ENCODE assay signal across 16 mouse cellular contexts in the genomic region with DNA sequence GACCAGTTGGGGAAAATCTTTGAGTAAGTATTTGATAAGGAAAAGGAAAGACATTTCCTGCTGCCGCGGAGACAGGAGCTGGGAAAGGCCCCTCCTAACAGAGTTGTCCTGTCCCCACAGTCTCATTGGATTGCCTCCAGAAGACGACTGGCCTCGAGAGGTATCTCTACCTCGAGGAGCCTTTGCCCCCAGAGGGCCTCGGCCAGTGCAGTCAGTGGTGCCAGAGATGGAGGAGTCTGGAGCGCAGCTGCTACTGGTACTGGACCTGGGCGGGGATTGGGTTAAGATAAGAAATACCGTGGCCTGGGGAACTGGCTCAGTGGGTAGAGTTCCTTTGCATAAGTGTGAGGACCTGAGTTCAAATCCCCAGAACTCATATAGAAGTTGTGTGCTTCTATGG. TPM values are rescaled to one million over a fixed set of nuclear protein-coding genes. Genes with fewer than 3 reads are reported as not detected.
A peak's percentile ranks its signal among the peaks of the same experiment; 100 is the strongest.
DNase-seq lines count a peak whose midpoint lies in the region; ATAC-seq lines count a peak whose summit lies in the region.
"Had no signal": no experiment of that assay in that cellular context is flagged by ENCODE, and none has a peak within 500 bp of the region (broad histone marks: within the 10 kb centered on the region; RNA-seq: fewer than 3 reads in every experiment).

No protein-coding gene starts in this region.

- H3K4me2 ChIP-seq in forebrain, embryonic 12.5 days, result no peak overlapping the region
- H3K4me2 ChIP-seq in hindbrain, embryonic 13.5 days, result no peak overlapping the region
- H3K4me2 ChIP-seq in neural tube, embryonic 13.5 days, result no peak overlapping the region; the same call in 1 of the 2 replicates
- H3K4me2 ChIP-seq in neural tube, embryonic 15.5 days, result no peak overlapping the region

- H3K4me3 ChIP-seq in forebrain, embryonic 10.5 days, result peak overlapping the region; percentile 25; the same call in 1 of the 2 replicates
- no peak overlapping the region for H3K4me3 ChIP-seq in forebrain, embryonic 12.5 days (replicated peaks)
- peak overlapping the region; percentile 69 for H3K4me3 ChIP-seq in hindbrain, embryonic 13.5 days
- no peak overlapping the region; the same call in 1 of the 2 replicates for H3K4me3 ChIP-seq in hindbrain, embryonic 10.5 days
- 0 out of 2 replicates have a peak overlapping the region, but pooled peaks have one; percentile 16 for H3K4me3 ChIP-seq in neural tube, embryonic 13.5 days
- no peak overlapping the region for H3K4me3 ChIP-seq in neural tube, embryonic 15.5 days (replicated peaks)

- no peaks in the 10 kb centered on the region for H3K9me3 ChIP-seq in forebrain, embryonic 10.5 days
- no peaks in the 10 kb centered on the region for H3K9me3 ChIP-seq in forebrain, embryonic 12.5 days
- H3K9me3 ChIP-seq in hindbrain, embryonic 13.5 days, result no peaks in the 10 kb centered on the region
- no peaks in the 10 kb centered on the region for H3K9me3 ChIP-seq in hindbrain, embryonic 10.5 days
- H3K9me3 ChIP-seq in neural tube, embryonic 13.5 days, result no peaks in the 10 kb centered on the region
- no peaks in the 10 kb centered on the region for H3K9me3 ChIP-seq in neural tube, embryonic 15.5 days (replicated peaks)
- H3K9me3 ChIP-seq: forebrain, embryonic 13.5 days; kidney, embryonic 15.5 days had no signal

- H3K36me3 ChIP-seq in forebrain, embryonic 10.5 days (replicated peaks), result peaks cover 48% of the 10 kb centered on the region
- peaks cover 42% of the 10 kb centered on the region for H3K36me3 ChIP-seq in forebrain, embryonic 12.5 days (replicated peaks)
- H3K36me3 ChIP-seq in hindbrain, embryonic 13.5 days, result peaks cover 40% of the 10 kb centered on the region
- H3K36me3 ChIP-seq in hindbrain, embryonic 10.5 days, result peaks cover 47% of the 10 kb centered on the region
- H3K36me3 ChIP-seq in neural tube, embryonic 13.5 days, result peaks cover 41% of the 10 kb centered on the region
- peaks cover 44% of the 10 kb centered on the region for H3K36me3 ChIP-seq in neural tube, embryonic 15.5 days

- peaks cover 11% of the 10 kb centered on the region for H3K27me3 ChIP-seq in forebrain, embryonic 10.5 days (ENCODE audit: poor library complexity, severe bottlenecking)
- no peaks in the 10 kb centered on the region for H3K27me3 ChIP-seq in forebrain, embryonic 12.5 days
- no peaks in the 10 kb centered on the region for H3K27me3 ChIP-seq in hindbrain, embryonic 13.5 days
- peaks cover 12% of the 10 kb centered on the region; the same call in 1 of the 2 replicates for H3K27me3 ChIP-seq in hindbrain, embryonic 10.5 days (ENCODE audit: insufficient read depth, poor library complexity, severe bottlenecking)
- no peaks in the 10 kb centered on the region for H3K27me3 ChIP-seq in neural tube, embryonic 13.5 days
- no peaks in the 10 kb centered on the region for H3K27me3 ChIP-seq in neural tube, embryonic 15.5 days (replicated peaks)
- H3K27me3 ChIP-seq: forebrain, embryonic 13.5 days; Patski had no signal

- H3K27ac ChIP-seq in forebrain, embryonic 10.5 days, result no peak overlapping the region
- H3K27ac ChIP-seq in forebrain, embryonic 12.5 days, result no peak overlapping the region
- H3K27ac ChIP-seq in hindbrain, embryonic 13.5 days, result no peak overlapping the region; the same call in 1 of the 2 replicates
- no peak overlapping the region for H3K27ac ChIP-seq in hindbrain, embryonic 10.5 days
- H3K27ac ChIP-seq in neural tube, embryonic 13.5 days (replicated peaks), result no peak overlapping the region
- no peak overlapping the region for H3K27ac ChIP-seq in neural tube, embryonic 15.5 days (replicated peaks)
- H3K27ac ChIP-seq: kidney, embryonic 15.5 days had no signal

- no peak for ATAC-seq in forebrain, embryonic 12.5 days (ENCODE audit: low FRiP score)
- no peak for ATAC-seq in hindbrain, embryonic 13.5 days (ENCODE audit: low FRiP score)
- ATAC-seq in neural tube, embryonic 13.5 days (ENCODE audit: low read depth), result no peak
- ATAC-seq in neural tube, embryonic 15.5 days (ENCODE audit: low FRiP score), result no peak
- ATAC-seq: activated CD4-positive, CD25-positive, alpha-beta regulatory T cell, adult 4 months; forebrain, embryonic 13.5 days; lung, postnatal 0 days; Patski had no signal

- 91% methylated on average over 9 of the region's 9 CpGs for WGBS in forebrain, embryonic 10.5 days
- WGBS in forebrain, embryonic 12.5 days, result 88% methylated on average over 9 of the region's 9 CpGs
- WGBS in hindbrain, embryonic 13.5 days, result 90% methylated on average over 9 of the region's 9 CpGs
- WGBS in hindbrain, embryonic 10.5 days, result 91% methylated on average over 9 of the region's 9 CpGs
- 91% methylated on average over 9 of the region's 9 CpGs for WGBS in neural tube, embryonic 13.5 days
- 91% methylated on average over 9 of the region's 9 CpGs for WGBS in neural tube, embryonic 15.5 days

- no peak for DNase-seq in forebrain, embryonic 10.5 days (ENCODE audit: extremely low spot score, low spot score)
- no peak for DNase-seq in hindbrain, embryonic 10.5 days (ENCODE audit: low spot score)
- DNase-seq in ovary, postnatal 10 days (ENCODE audit: low spot score), result no peak
- no peak for DNase-seq in thymus, adult 18-20 months
- DNase-seq: adrenal gland, postnatal 25 days; cerebellum, postnatal 10 days; embryo, embryonic 11 days had no signal

- H3K9ac ChIP-seq in forebrain, embryonic 12.5 days, result no peak overlapping the region
- H3K9ac ChIP-seq in hindbrain, embryonic 13.5 days, result no peak overlapping the region
- no peak overlapping the region for H3K9ac ChIP-seq in neural tube, embryonic 13.5 days
- no peak overlapping the region for H3K9ac ChIP-seq in neural tube, embryonic 15.5 days (replicated peaks)
- H3K9ac ChIP-seq: forebrain, embryonic 13.5 days had no signal

- H3K4me1 ChIP-seq in forebrain, embryonic 10.5 days, result peaks cover 70% of the 10 kb centered on the region
- peaks cover 56% of the 10 kb centered on the region for H3K4me1 ChIP-seq in forebrain, embryonic 12.5 days
- H3K4me1 ChIP-seq in hindbrain, embryonic 13.5 days (replicated peaks), result peaks cover 63% of the 10 kb centered on the region
- peaks cover 60% of the 10 kb centered on the region for H3K4me1 ChIP-seq in hindbrain, embryonic 10.5 days (replicated peaks)
- H3K4me1 ChIP-seq in neural tube, embryonic 13.5 days (replicated peaks), result peaks cover 66% of the 10 kb centered on the region
- H3K4me1 ChIP-seq in neural tube, embryonic 15.5 days, result peaks cover 58% of the 10 kb centered on the region

RNA-seq across cellular contexts. Expression of gene Cdk4, which starts 2.6 kb away (rescaled TPM):
- 3,005 and 3,066 TPM in 2 replicates for polyA plus RNA-seq in forebrain, embryonic 10.5 days (2016; fragmentation: Nextera tagmentation; extraction: Ambion mirVana)
- polyA plus RNA-seq in forebrain, embryonic 12.5 days (2016; fragmentation: Nextera tagmentation; extraction: Ambion mirVana), result 2,431 and 2,450 TPM in 2 replicates
- 1,183 and 1,237 TPM in 2 replicates for polyA plus RNA-seq in hindbrain, embryonic 13.5 days (2015; fragmentation: Nextera tagmentation; extraction: Ambion mirVana)
- 2,665 and 2,802 TPM in 2 replicates for polyA plus RNA-seq in hindbrain, embryonic 10.5 days (2016; fragmentation: Nextera tagmentation; extraction: Ambion mirVana)
- 1,139 and 1,291 TPM in 2 replicates for polyA plus RNA-seq in neural tube, embryonic 13.5 days (2015; fragmentation: Nextera tagmentation; extraction: Ambion mirVana)
- polyA plus RNA-seq in neural tube, embryonic 15.5 days (2015; fragmentation: Nextera tagmentation; extraction: Ambion mirVana), result 551 and 796 TPM in 2 replicates

RNA-seq across cellular contexts. Expression of gene Tspan31, which starts 4.1 kb away (rescaled TPM):
- polyA plus RNA-seq in forebrain, embryonic 10.5 days (2016; fragmentation: Nextera tagmentation; extraction: Ambion mirVana), result 188 and 190 TPM in 2 replicates
- polyA plus RNA-seq in forebrain, embryonic 12.5 days (2016; fragmentation: Nextera tagmentation; extraction: Ambion mirVana), result 139 and 158 TPM in 2 replicates
- 122 and 129 TPM in 2 replicates for polyA plus RNA-seq in hindbrain, embryonic 13.5 days (2015; fragmentation: Nextera tagmentation; extraction: Ambion mirVana)
- 177 and 187 TPM in 2 replicates for polyA plus RNA-seq in hindbrain, embryonic 10.5 days (2016; fragmentation: Nextera tagmentation; extraction: Ambion mirVana)
- polyA plus RNA-seq in neural tube, embryonic 13.5 days (2015; fragmentation: Nextera tagmentation; extraction: Ambion mirVana), result 125 and 136 TPM in 2 replicates
- polyA plus RNA-seq in neural tube, embryonic 15.5 days (2015; fragmentation: Nextera tagmentation; extraction: Ambion mirVana), result 108 and 123 TPM in 2 replicates

RNA-seq across cellular contexts. Expression of gene March9, which starts 6.0 kb away (rescaled TPM):
- 1.1 and 1.2 TPM in 2 replicates for polyA plus RNA-seq in forebrain, embryonic 10.5 days (2016; fragmentation: Nextera tagmentation; extraction: Ambion mirVana)
- polyA plus RNA-seq in forebrain, embryonic 12.5 days (2016; fragmentation: Nextera tagmentation; extraction: Ambion mirVana), result 3.9 and 4.2 TPM in 2 replicates
- polyA plus RNA-seq in hindbrain, embryonic 13.5 days (2015; fragmentation: Nextera tagmentation; extraction: Ambion mirVana), result 5.8 and 5.9 TPM in 2 replicates
- polyA plus RNA-seq in hindbrain, embryonic 10.5 days (2016; fragmentation: Nextera tagmentation; extraction: Ambion mirVana), result 1.2 and 1.6 TPM in 2 replicates
- polyA plus RNA-seq in neural tube, embryonic 13.5 days (2015; fragmentation: Nextera tagmentation; extraction: Ambion mirVana), result 5.4 and 6.3 TPM in 2 replicates
- 5.9 and 7.4 TPM in 2 replicates for polyA plus RNA-seq in neural tube, embryonic 15.5 days (2015; fragmentation: Nextera tagmentation; extraction: Ambion mirVana)

RNA-seq across cellular contexts. Expression of gene Agap2, which starts 9.1 kb away (rescaled TPM):
- polyA plus RNA-seq in forebrain, embryonic 10.5 days (2016; fragmentation: Nextera tagmentation; extraction: Ambion mirVana), result 0.10 and 0.23 TPM in 2 replicates
- 0.73 and 1.1 TPM in 2 replicates for polyA plus RNA-seq in forebrain, embryonic 12.5 days (2016; fragmentation: Nextera tagmentation; extraction: Ambion mirVana)
- 3.0 and 3.1 TPM in 2 replicates for polyA plus RNA-seq in hindbrain, embryonic 13.5 days (2015; fragmentation: Nextera tagmentation; extraction: Ambion mirVana)
- polyA plus RNA-seq in hindbrain, embryonic 10.5 days (2016; fragmentation: Nextera tagmentation; extraction: Ambion mirVana), result 0.12 and 0.33 TPM in 2 replicates
- 1.9 and 2.3 TPM in 2 replicates for polyA plus RNA-seq in neural tube, embryonic 13.5 days (2015; fragmentation: Nextera tagmentation; extraction: Ambion mirVana)
- polyA plus RNA-seq in neural tube, embryonic 15.5 days (2015; fragmentation: Nextera tagmentation; extraction: Ambion mirVana), result 4.6 and 5.3 TPM in 2 replicates

RNA-seq across cellular contexts. Expression of gene Cyp27b1, which starts 17.9 kb away (rescaled TPM):
- polyA plus RNA-seq in forebrain, embryonic 10.5 days (2016; fragmentation: Nextera tagmentation; extraction: Ambion mirVana), result 0.11 and 0.16 TPM in 2 replicates
- 0.10 and 0.28 TPM in 2 replicates for polyA plus RNA-seq in forebrain, embryonic 12.5 days (2016; fragmentation: Nextera tagmentation; extraction: Ambion mirVana)
- polyA plus RNA-seq in hindbrain, embryonic 13.5 days (2015; fragmentation: Nextera tagmentation; extraction: Ambion mirVana), result 0.23 and 0.27 TPM in 2 replicates
- 0.06 and 0.34 TPM in 2 replicates for polyA plus RNA-seq in hindbrain, embryonic 10.5 days (2016; fragmentation: Nextera tagmentation; extraction: Ambion mirVana)
- polyA plus RNA-seq in neural tube, embryonic 13.5 days (2015; fragmentation: Nextera tagmentation; extraction: Ambion mirVana), result 0.12 and 0.28 TPM in 2 replicates
- 0.11 and 0.14 TPM in 2 replicates for polyA plus RNA-seq in neural tube, embryonic 15.5 days (2015; fragmentation: Nextera tagmentation; extraction: Ambion mirVana)
- polyA plus RNA-seq: activated CD4-positive, CD25-positive, alpha-beta regulatory T cell, adult 4 months had no signal

Comparison
In these comparisons a context has a peak if more than half of its experiments do, and no peak if none do; other contexts are left out.
1. H3K4me3 ChIP-seq: peak in forebrain, embryonic 10.5 days (single experiment), hindbrain, embryonic 13.5 days (single experiment) and neural tube, embryonic 13.5 days (single experiment); none in forebrain, embryonic 12.5 days (single experiment), hindbrain, embryonic 10.5 days (single experiment) and neural tube, embryonic 15.5 days (single experiment).